Mouse (Mus musculus): ENCODE results near the gene Mbd3l2. TPM values are rescaled to one million over a fixed set of nuclear protein-coding genes. Genes with fewer than 3 reads are reported as not detected.

Gene Mbd3l2
- under 1 TPM in 1 of 2 experiments, not detected in 1; 0.16 TPM for polyA plus RNA-seq (2017; shearing (Covaris generic))

GRCm38 (mm10) chr9:18430354-18430753 is at the start of gene Mbd3l2:
Gene Mbd3l2, plus strand, starts transcription at chr9:18430654.

GRCm38 (mm10) chr9:18402895-18403294 is 27.6 kb upstream of the Mbd3l2 start, which contains the start of gene Naalad2:
Gene Naalad2, minus strand, starts transcription at chr9:18402995.

GRCm38 (mm10) chr9:18404118-18404517 is 26.3 kb upstream of the Mbd3l2 start, which contains the start of gene Ubtfl1:
Gene Ubtfl1, plus strand, starts transcription at chr9:18404418.

GRCm38 (mm10) chr9:18478168-18478567 is 47.7 kb downstream of the Mbd3l2 start, which contains the start of the genes Zfp558 and Mbd3l1:
Gene Zfp558, minus strand, starts transcription at chr9:18478268.
Gene Mbd3l1, plus strand, starts transcription at chr9:18478359.

Other genes with a start within 250 kb of the Mbd3l2 start
- 100 to 1,000 TPM; 103 to 117 TPM for gene Chordc1, start 138.5 kb upstream of the Mbd3l2 start, polyA plus RNA-seq (2017; shearing (Covaris generic))
- gene Naalad2, start 27.7 kb upstream of the Mbd3l2 start, polyA plus RNA-seq (2017; shearing (Covaris generic)), result under 1 TPM; 0.08 to 0.52 TPM
- gene Ubtfl1, start 26.2 kb upstream of the Mbd3l2 start, polyA plus RNA-seq (2017; shearing (Covaris generic)), result under 1 TPM in 1 of 2 experiments, not detected in 1; 0.15 TPM
- 1 to 10 TPM; 1.7 to 4.2 TPM for gene Zfp558, start 47.6 kb downstream of the Mbd3l2 start, polyA plus RNA-seq (2017; shearing (Covaris generic))
- gene Mbd3l1, start 47.7 kb downstream of the Mbd3l2 start, polyA plus RNA-seq (2017; shearing (Covaris generic)), result not detected
- gene Muc16, start 243.9 kb downstream of the Mbd3l2 start, polyA plus RNA-seq (2017; shearing (Covaris generic)), result under 1 TPM; 0.05 to 0.09 TPM